ENCODE assay signal across 25 mouse cellular contexts in the genomic region with DNA sequence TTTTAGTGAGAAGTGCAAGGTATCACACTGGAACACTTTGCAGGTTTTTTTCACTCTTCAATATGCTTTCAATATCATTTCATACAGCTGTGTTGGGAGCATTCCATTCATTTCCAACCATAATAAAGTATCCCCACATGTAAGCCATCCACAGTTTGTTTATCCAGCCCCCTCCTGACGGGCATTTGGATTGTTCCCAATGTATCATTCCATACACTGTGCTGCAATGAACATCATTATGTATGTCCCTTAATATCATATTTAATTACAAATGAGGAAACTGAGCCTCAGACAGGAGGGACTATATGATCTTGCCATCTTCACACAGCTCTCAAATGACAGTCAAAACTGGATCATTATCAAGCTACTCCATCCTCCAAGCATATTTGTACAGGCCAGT. TPM values are rescaled to one million over a fixed set of nuclear protein-coding genes. Genes with fewer than 3 reads are reported as not detected.
DNase-seq lines count a peak whose midpoint lies in the region; ATAC-seq lines count a peak whose summit lies in the region.
"Had no signal": no experiment of that assay in that cellular context is flagged by ENCODE, and none has a peak within 500 bp of the region (broad histone marks: within the 10 kb centered on the region; RNA-seq: fewer than 3 reads in every experiment).

No protein-coding gene starts in this region.

- H3K4me1 ChIP-seq in hindbrain, embryonic 14.5 days (replicated peaks; ENCODE audit: control insufficient read depth, insufficient read depth, low read length): no peaks in the 10 kb centered on the region
- H3K4me1 ChIP-seq in hindbrain, embryonic 12.5 days: no peaks in the 10 kb centered on the region
- H3K4me1 ChIP-seq in hindbrain, embryonic 16.5 days (ENCODE audit: control insufficient read depth, insufficient read depth, low read depth, low read length): no peaks in the 10 kb centered on the region
- no peaks in the 10 kb centered on the region for H3K4me1 ChIP-seq in hindbrain, embryonic 13.5 days (replicated peaks)
- H3K4me1 ChIP-seq in neural tube, embryonic 15.5 days: peaks cover 4% of the 10 kb centered on the region
- H3K4me1 ChIP-seq: embryonic facial prominence, embryonic 10.5 days; embryonic facial prominence, embryonic 12.5 days; forebrain, embryonic 13.5 days; forebrain, embryonic 15.5 days had no signal

- H3K36me3 ChIP-seq in hindbrain, embryonic 14.5 days (replicated peaks; ENCODE audit: control insufficient read depth, insufficient read depth): no peaks in the 10 kb centered on the region
- H3K36me3 ChIP-seq in hindbrain, embryonic 12.5 days: no peaks in the 10 kb centered on the region
- H3K36me3 ChIP-seq in hindbrain, embryonic 16.5 days (ENCODE audit: control insufficient read depth, insufficient read depth, low read length): no peaks in the 10 kb centered on the region
- no peaks in the 10 kb centered on the region for H3K36me3 ChIP-seq in hindbrain, embryonic 13.5 days
- no peaks in the 10 kb centered on the region for H3K36me3 ChIP-seq in neural tube, embryonic 15.5 days
- H3K36me3 ChIP-seq: embryonic facial prominence, embryonic 10.5 days; embryonic facial prominence, embryonic 12.5 days; forebrain, embryonic 15.5 days; G1E had no signal

- no peaks in the 10 kb centered on the region for H3K27me3 ChIP-seq in hindbrain, embryonic 14.5 days (ENCODE audit: control insufficient read depth, insufficient read depth, low read length)
- no peaks in the 10 kb centered on the region for H3K27me3 ChIP-seq in hindbrain, embryonic 12.5 days
- no peaks in the 10 kb centered on the region for H3K27me3 ChIP-seq in hindbrain, embryonic 16.5 days (replicated peaks; ENCODE audit: control insufficient read depth, insufficient read depth, low read length)
- no peaks in the 10 kb centered on the region for H3K27me3 ChIP-seq in hindbrain, embryonic 13.5 days
- no peaks in the 10 kb centered on the region for H3K27me3 ChIP-seq in neural tube, embryonic 15.5 days (replicated peaks)
- H3K27me3 ChIP-seq: CH12.LX; embryonic facial prominence, embryonic 12.5 days; forebrain, embryonic 13.5 days; forebrain, embryonic 15.5 days had no signal

- H3K27ac ChIP-seq in hindbrain, embryonic 14.5 days: no peak overlapping the region
- H3K27ac ChIP-seq in hindbrain, embryonic 12.5 days: no peak overlapping the region
- H3K27ac ChIP-seq in hindbrain, embryonic 16.5 days (ENCODE audit: low read depth, low read length): no peak overlapping the region
- no peak overlapping the region for H3K27ac ChIP-seq in hindbrain, embryonic 13.5 days
- no peak overlapping the region for H3K27ac ChIP-seq in neural tube, embryonic 15.5 days (replicated peaks)
- H3K27ac ChIP-seq: embryonic facial prominence, embryonic 10.5 days; embryonic facial prominence, embryonic 12.5 days; forebrain, embryonic 13.5 days; forebrain, embryonic 15.5 days had no signal

- H3K9me3 ChIP-seq in hindbrain, embryonic 14.5 days (ENCODE audit: control insufficient read depth, low read length): no peaks in the 10 kb centered on the region
- H3K9me3 ChIP-seq in hindbrain, embryonic 12.5 days (replicated peaks): no peaks in the 10 kb centered on the region
- H3K9me3 ChIP-seq in hindbrain, embryonic 16.5 days (ENCODE audit: control insufficient read depth, low read length): no peaks in the 10 kb centered on the region
- no peaks in the 10 kb centered on the region for H3K9me3 ChIP-seq in hindbrain, embryonic 13.5 days
- no peaks in the 10 kb centered on the region for H3K9me3 ChIP-seq in neural tube, embryonic 15.5 days (replicated peaks)
- H3K9me3 ChIP-seq: embryonic facial prominence, embryonic 10.5 days; embryonic facial prominence, embryonic 12.5 days; forebrain, embryonic 13.5 days; forebrain, embryonic 15.5 days; G1E had no signal

- no peak overlapping the region for H3K4me3 ChIP-seq in hindbrain, embryonic 14.5 days (replicated peaks; ENCODE audit: low read length)
- H3K4me3 ChIP-seq in hindbrain, embryonic 12.5 days: no peak overlapping the region
- H3K4me3 ChIP-seq in hindbrain, embryonic 16.5 days (ENCODE audit: low read length): no peak overlapping the region
- no peak overlapping the region for H3K4me3 ChIP-seq in hindbrain, embryonic 13.5 days
- no peak overlapping the region for H3K4me3 ChIP-seq in neural tube, embryonic 15.5 days (replicated peaks)
- H3K4me3 ChIP-seq: embryonic facial prominence, embryonic 10.5 days; embryonic facial prominence, embryonic 12.5 days; forebrain, embryonic 13.5 days; forebrain, embryonic 15.5 days had no signal

- 0 out of 2 replicates have a peak, but pooled peaks have one; percentile 33 for ATAC-seq in hindbrain, embryonic 14.5 days (ENCODE audit: low FRiP score)
- no peak for ATAC-seq in hindbrain, embryonic 12.5 days (ENCODE audit: low FRiP score)
- 0 out of 2 replicates have a peak, but pooled peaks have one; percentile 50 for ATAC-seq in hindbrain, embryonic 16.5 days
- no peak for ATAC-seq in hindbrain, embryonic 13.5 days (ENCODE audit: low FRiP score)
- ATAC-seq in neural tube, embryonic 15.5 days (ENCODE audit: low FRiP score): peak; percentile 87
- ATAC-seq: activated CD4-positive, CD25-positive, alpha-beta regulatory T cell, adult 4 months; CD4-positive, CD25-positive, alpha-beta regulatory T cell, adult 4 months; forebrain, embryonic 13.5 days; forebrain, embryonic 15.5 days; Patski had no signal

- WGBS in hindbrain, embryonic 14.5 days: 76% methylated on average over 1 of the region's 1 CpGs
- WGBS in hindbrain, embryonic 12.5 days: 84% methylated on average over 1 of the region's 1 CpGs
- 61% methylated on average over 1 of the region's 1 CpGs for WGBS in hindbrain, embryonic 16.5 days
- WGBS in hindbrain, embryonic 13.5 days: 75% methylated on average over 1 of the region's 1 CpGs
- WGBS in neural tube, embryonic 15.5 days: 63% methylated on average over 1 of the region's 1 CpGs

- no peak overlapping the region for H3K4me2 ChIP-seq in hindbrain, embryonic 14.5 days (replicated peaks)
- no peak overlapping the region for H3K4me2 ChIP-seq in hindbrain, embryonic 12.5 days (replicated peaks)
- no peak overlapping the region for H3K4me2 ChIP-seq in hindbrain, embryonic 16.5 days (ENCODE audit: low read length)
- H3K4me2 ChIP-seq in hindbrain, embryonic 13.5 days: no peak overlapping the region
- H3K4me2 ChIP-seq in neural tube, embryonic 15.5 days: no peak overlapping the region
- H3K4me2 ChIP-seq: embryonic facial prominence, embryonic 12.5 days; forebrain, embryonic 13.5 days; forebrain, embryonic 15.5 days had no signal

- no peak overlapping the region for H3K9ac ChIP-seq in hindbrain, embryonic 14.5 days
- H3K9ac ChIP-seq in hindbrain, embryonic 12.5 days: no peak overlapping the region
- H3K9ac ChIP-seq in hindbrain, embryonic 16.5 days (ENCODE audit: low read depth, low read length): no peak overlapping the region
- no peak overlapping the region for H3K9ac ChIP-seq in hindbrain, embryonic 13.5 days
- H3K9ac ChIP-seq in neural tube, embryonic 15.5 days (replicated peaks): no peak overlapping the region
- H3K9ac ChIP-seq: embryonic facial prominence, embryonic 12.5 days; forebrain, embryonic 13.5 days; forebrain, embryonic 15.5 days had no signal

- DNase-seq in hindbrain, embryonic 14.5 days (ENCODE audit: low spot score): no peak
- DNase-seq: adrenal gland, adult 8-10 months; adrenal gland, postnatal 14 days; adrenal gland, postnatal 36 days; B cell, adult 2 months; cerebellum, adult 11-12 months; cerebellum, adult 2 months; cerebellum, adult 9-10 months; cerebellum, postnatal 10 days; cerebellum, postnatal 25 days had no signal

RNA-seq across cellular contexts. Expression of gene Tmed3, which starts 15.7 kb away (rescaled TPM):
- polyA plus RNA-seq in hindbrain, embryonic 14.5 days (2014; fragmentation: Nextera tagmentation; extraction: Ambion mirVana): 58.7 and 60.3 TPM in 2 replicates
- polyA plus RNA-seq in hindbrain, embryonic 12.5 days (2016; fragmentation: Nextera tagmentation; extraction: Ambion mirVana): 45.1 and 48.5 TPM in 2 replicates
- 65.5 and 65.9 TPM in 2 replicates for polyA plus RNA-seq in hindbrain, embryonic 16.5 days (2015; fragmentation: Nextera tagmentation; extraction: Ambion mirVana)
- 43.8 and 46.7 TPM in 2 replicates for polyA plus RNA-seq in hindbrain, embryonic 13.5 days (2015; fragmentation: Nextera tagmentation; extraction: Ambion mirVana)
- 65.9 and 71.0 TPM in 2 replicates for polyA plus RNA-seq in neural tube, embryonic 15.5 days (2015; fragmentation: Nextera tagmentation; extraction: Ambion mirVana)

RNA-seq across cellular contexts. Expression of gene Ankrd34c, which starts 49.1 kb away (rescaled TPM):
- 0.88 and 1.2 TPM in 2 replicates for polyA plus RNA-seq in hindbrain, embryonic 14.5 days (2014; fragmentation: Nextera tagmentation; extraction: Ambion mirVana)
- 0.12 TPM in 1 of 2 replicates, not detected in the other for polyA plus RNA-seq in hindbrain, embryonic 12.5 days (2016; fragmentation: Nextera tagmentation; extraction: Ambion mirVana)
- polyA plus RNA-seq in hindbrain, embryonic 16.5 days (2015; fragmentation: Nextera tagmentation; extraction: Ambion mirVana): 0.87 and 0.89 TPM in 2 replicates
- polyA plus RNA-seq in hindbrain, embryonic 13.5 days (2015; fragmentation: Nextera tagmentation; extraction: Ambion mirVana): 0.12 and 0.14 TPM in 2 replicates
- 0.83 and 1.1 TPM in 2 replicates for polyA plus RNA-seq in neural tube, embryonic 15.5 days (2015; fragmentation: Nextera tagmentation; extraction: Ambion mirVana)
- polyA plus RNA-seq: activated CD4-positive, CD25-positive, alpha-beta regulatory T cell, adult 4 months; CD4-positive, CD25-positive, alpha-beta regulatory T cell, adult 4 months; embryonic facial prominence, embryonic 14.5 days; forebrain, embryonic 11.5 days; forebrain, embryonic 13.5 days; G1E; Patski had no signal

Comparison
In these comparisons a context has a peak if more than half of its experiments do, and no peak if none do; other contexts are left out.
1. ATAC-seq: peak in hindbrain, embryonic 14.5 days (single experiment), hindbrain, embryonic 16.5 days (single experiment) and neural tube, embryonic 15.5 days (single experiment); none in hindbrain, embryonic 12.5 days (single experiment) and hindbrain, embryonic 13.5 days (single experiment).